Mouse (Mus musculus): ENCODE data around the gene Ung.

The Ung gene

DNA sequence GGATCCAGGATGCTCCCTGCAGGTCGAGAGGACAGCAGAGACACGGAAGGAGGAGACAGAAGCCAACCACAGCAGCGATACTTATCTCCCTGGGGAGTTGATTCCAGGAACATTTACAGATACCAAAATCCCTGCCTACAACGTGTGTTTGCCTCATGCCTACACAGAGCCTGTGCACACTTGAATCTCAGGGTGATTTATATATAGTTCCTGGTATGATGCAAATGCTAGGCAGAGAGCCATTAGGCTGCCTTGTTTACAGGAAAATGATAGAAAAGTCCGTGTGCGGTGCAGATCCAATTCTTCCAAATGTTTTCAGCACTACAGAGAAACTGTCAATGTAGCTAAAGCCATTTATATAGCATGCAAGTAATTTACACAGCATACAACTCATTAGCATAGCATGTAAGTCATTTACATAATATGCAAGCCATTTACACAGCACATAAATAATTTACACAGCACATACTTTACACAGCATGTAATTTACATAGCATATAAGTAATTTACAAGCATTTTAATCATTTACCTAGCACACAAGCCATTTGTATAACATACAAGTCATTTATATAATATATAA lies 33.0 kb downstream of the Ung start:
- no peak for DNase-seq (ENCODE audit: extremely low spot score, low read depth, low spot score)

DNA sequence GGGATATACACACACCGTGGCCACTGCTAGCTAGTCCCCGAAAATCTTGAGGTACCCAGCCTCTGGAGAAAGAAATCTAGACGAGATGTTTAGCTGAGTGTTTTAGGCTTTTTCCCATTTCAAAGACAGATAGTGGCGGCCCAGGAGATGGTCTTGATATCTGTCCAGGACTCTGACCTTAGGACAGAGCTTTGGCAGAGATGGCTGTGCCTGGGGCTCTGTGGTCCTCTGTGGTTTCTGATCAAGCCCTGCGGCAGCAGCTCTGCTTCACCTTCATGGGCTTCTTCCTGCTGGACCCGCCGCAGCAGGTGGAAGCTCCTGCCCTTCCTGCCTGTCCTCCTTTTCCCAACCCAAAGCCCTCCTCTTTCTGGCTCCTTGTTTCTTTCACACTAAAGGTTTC lies 40.2 kb downstream of the Ung start:
- no peak for DNase-seq (ENCODE audit: extremely low spot score, low read depth, low spot score)

DNA sequence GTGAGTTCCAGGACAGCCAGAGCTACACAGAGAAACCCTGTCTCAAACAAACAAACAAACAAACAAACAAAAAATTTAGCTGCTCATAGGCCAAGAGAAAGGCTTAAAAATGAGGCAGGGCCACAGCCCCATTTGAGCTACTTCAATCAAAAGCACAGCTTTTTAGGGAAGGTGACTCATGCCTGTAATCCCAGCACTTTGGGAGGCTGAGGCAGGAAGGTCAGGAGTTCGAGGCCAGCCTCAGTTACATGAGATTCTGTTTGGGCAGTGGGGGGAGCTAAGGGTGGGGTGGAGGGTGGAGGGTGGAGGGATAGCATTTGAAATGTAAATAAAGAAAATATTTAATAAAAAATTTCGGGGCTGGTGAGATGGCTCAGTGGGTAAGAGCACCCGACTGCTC lies 42.8 kb downstream of the Ung start:
- no peak for DNase-seq (ENCODE audit: extremely low spot score, low read depth, low spot score)

DNA sequence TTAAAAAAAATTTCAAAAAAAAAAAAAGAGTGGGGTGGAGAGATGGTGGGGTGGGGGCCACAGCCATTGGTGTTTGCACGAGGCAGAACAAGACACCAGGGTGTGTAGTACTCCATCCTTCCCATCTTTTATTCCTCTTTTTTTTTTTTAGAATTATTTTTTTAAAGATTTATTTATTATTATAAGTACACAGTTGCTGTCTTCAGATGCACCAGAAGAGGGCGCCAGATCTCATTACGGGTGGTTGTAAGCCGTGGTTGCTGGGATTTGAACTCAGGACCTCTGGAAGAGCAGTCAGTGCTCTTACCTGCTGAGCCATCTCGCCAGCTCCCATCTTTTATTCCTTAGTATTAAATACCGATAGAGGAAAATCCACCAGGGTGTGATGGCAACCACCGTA lies 43.3 kb downstream of the Ung start:
- no peak for DNase-seq (ENCODE audit: extremely low spot score, low read depth, low spot score)

DNA sequence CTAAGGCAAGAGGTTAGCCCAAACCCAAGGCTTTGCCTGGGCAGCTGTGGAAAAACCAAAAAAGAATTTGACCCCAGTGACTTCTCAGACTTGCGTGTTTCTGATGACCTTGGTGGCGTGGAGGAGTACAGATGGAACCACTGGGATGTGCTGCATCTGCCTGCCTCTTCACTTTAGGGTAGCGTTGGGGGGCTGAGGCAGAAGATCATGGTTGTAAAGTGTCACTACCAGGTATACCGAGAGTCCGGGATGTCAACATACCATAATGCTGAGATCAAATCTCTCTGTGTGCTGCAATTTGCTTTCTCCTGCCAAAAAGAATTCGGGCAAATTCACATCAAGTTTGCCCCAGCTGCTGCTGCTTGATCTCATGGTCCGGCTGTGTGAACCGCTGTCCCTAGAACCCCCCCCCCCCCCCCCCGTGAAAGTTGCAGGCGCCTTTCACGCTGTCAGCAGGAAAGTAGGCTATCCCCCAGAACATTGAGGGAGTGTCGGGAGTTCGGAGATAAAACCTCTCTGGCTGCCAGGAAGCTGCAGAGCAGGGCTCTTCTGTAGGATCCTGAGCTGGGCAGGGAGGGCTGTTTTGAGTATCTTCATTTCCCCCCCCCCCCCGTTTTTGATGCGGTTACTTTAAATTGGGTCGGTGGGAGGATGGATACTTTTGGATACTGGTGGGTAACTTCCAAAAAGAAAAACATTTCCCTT lies 43.8 kb downstream of the Ung start:
- no peak for DNase-seq (ENCODE audit: extremely low spot score, low read depth, low spot score)

DNA sequence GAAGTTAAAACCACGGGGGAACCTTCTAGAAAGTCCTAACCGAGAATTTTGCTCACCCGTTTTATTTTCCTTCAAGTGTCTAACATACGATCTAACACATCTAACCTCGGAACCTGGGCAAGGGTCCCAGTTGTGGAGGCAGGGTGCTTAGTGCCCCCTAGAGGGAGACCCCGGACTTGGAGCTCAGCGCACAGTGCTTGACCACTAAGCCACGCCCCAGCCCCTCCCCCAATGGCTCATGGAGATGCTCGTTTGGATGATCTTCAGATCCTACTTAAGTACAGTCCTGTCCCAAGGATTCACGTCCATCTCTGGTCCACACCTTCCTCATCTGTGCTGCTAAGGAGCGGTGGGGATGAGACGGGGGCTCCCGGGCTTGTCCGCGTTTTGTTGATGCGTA lies 44.5 kb downstream of the Ung start:
- DNase-seq (ENCODE audit: extremely low spot score, low read depth, low spot score) = no peak

DNA sequence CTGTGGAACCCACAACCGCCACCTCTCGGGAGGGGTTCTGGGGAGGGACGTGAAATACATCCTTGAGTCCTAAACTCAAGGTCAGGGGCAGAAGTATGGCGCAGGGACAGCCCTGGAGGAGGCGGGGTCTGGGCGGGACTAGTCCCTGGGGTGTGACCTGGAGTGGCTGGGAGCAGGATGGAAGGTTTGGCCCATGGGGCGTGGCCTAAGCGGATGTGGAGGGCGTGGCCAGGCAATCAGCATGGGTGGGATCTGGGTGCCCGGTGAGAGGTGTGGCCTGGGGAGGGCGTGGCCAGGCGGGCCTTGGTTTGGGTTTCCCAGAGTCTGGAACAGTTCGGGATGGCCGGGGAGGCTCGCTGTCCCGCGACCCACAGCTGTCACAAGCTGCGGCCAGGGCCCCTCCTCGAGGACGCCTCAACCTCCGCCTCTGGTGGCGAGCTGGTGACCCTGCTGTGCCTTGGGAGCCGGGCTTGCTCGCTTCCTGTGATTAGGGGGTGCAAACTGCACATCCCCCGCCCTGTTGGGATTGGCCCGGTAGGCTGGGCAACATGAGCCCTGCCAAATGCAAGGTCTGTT lies 45.5 kb downstream of the Ung start:
- peak; percentile 87 for DNase-seq (ENCODE audit: extremely low spot score, low read depth, low spot score)

DNA sequence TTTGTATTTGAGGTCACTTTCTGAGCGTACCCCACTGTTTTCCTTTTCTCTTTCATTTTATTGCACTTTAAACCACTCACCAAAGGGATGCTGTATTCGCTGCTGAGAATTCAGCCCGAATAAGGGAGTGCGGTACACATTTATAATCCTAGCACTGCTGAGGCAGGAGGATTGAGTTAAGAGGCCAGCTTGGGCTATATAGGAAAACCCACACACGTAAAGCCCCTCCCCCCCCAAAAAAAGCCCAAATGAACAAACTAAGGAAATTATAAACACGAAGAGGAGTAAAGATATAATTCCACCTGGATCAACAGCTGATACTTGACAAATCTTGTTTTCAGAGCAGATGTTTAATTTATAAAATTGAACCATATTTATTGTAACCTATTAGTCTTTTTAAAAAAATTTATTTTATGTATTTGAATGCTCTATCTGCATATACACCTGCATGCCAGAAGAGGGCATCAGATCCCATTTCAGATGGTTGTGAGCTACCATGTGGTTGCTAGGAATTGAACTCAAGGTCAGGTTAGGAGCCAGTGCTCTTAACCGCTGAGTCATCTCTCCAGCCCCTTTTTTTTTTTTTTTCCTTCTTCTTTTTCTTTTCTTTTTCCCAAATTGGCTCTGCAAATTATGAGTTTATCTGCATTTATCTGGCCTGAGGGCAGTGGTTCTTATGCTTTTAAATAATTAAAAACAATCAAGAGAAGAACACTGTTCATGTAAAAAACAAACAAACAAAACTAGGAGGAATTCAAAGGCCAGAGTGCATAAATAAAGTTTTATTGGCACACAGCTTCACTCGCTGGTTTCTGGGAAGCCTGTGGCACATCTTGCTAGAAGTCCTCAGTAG lies 46.6 kb downstream of the Ung start:
- DNase-seq (ENCODE audit: extremely low spot score, low read depth, low spot score) = no peak

DNA sequence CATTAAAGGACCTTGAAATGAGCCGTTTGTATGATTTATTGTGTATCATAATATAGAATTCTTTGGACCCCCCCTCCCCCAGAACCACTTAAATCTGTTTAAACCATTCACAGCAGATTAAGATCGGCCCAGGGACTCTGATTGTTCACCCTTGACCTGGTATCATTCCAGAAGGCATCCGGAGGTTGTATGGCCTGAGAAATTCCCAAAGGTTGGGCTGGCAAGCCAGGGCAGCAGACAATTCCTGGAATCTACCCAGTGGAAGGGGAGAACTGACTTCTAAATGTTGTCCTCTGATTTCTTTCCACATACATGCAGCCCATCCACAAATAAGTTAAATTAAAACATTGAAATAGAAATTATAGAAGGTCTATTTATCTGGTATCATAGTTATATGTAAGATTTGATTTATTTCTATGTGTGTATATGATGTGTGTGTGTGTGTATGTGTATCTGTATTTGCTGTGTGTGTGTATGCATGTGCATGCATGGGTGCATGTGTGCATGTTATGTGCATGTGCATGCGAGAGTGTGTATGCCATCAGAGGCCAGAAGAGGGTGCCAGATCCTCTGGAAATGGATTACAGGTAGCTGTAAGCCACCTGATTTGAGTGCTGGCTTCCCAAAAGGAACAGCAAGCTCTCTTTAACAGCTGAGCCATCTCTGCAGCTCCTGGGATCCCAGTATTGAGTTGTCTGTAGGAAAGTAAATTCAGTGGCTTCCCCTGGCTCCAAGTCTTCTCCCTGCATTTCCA lies 48.0 kb downstream of the Ung start:
- no peak for DNase-seq (ENCODE audit: extremely low spot score, low read depth, low spot score)

DNA sequence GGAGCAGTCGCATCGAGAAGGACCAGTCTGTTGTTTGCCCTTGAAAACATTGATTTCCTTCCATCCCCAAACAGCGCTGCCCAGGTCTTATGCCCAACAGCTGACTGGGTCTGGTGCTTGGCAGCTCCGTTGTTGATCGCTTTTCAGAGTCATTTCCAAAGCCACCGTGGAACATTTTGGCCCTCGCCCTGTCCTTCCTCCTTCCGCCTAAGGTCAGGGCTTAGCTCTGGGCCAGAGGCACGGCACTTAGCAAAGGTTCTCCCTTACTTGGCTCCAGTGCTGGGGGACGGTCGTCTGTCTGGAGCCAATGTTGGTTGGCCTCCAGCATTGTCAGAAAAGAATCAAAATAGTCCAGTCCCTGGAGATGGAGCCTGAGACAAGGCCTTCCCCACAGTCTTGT lies 49.4 kb downstream of the Ung start:
- no peak for DNase-seq (ENCODE audit: extremely low spot score, low read depth, low spot score)

DNA sequence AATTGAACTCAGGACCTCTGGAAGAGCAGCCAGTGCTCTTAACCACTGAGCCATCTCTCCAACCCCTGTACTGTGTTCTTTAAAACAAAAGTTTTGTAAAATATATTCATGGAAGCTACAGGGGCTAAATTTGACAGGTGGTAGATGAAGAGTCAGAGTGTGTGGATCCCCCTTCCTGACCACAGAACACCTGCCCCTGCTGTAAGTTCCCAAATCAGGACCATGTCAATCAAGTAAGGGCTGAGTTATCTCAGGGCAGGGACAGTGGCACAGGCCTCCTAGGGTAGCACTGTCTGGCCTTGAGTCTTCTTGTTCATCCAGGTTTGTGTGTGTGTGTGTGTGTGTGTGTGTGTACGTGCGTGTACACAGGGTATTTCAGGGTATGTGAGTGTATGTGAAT lies 53.3 kb downstream of the Ung start:
- DNase-seq (ENCODE audit: extremely low spot score, low read depth, low spot score) = no peak

DNA sequence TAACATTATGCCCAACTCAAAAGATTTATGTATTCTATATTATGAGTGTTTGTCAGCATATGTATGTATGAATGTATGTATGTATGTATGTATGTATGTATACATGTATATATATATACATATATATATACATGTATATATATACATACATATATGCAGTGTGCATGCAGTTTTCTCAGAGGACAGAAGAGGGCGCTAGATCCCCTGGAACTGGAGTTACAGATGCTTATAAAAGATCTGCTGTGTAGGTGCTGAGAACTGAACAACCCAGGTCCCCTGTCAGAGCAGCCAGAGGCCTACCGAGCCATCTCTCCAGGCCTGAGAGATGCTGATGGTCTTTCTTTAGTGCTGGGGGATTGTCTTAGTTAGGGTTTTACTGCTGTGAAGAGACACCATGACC lies 56.9 kb downstream of the Ung start:
- DNase-seq (ENCODE audit: extremely low spot score, low read depth, low spot score) = no peak

All from hindlimb bud, embryonic 11.5 days (tissue).